Mouse (Mus musculus): ENCODE measurements at regions not wholly inside any gene's neighbourhood (a gene's known extent, or its start where the extent isn't known, plus 50 kb on each side); places are given as distances from the start of the nearest gene placed in this dataset.
"Not testable (repeated sequence)": the region's sequence is repeated elsewhere in the genome, so short reads cannot be mapped to it uniquely, and the experiment has no call there.

DNA sequence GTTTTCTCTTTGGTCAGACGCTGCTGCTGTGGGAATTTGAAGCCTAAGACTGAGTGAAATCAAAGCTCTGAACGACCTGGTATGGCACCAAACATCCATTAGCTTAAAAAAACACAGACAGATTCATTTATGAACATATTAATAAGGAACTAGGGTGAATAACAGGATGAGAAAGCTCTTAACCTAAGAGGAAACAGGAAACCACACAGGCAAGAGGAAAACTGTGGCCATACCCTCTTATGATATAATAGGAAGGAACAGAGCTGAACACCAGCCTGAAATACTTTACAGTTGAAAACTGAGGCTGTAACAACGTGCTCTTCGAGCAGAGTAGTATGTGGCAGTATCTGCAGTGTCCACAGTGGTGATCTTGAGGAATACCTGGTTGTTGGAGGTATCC is 579.5 kb upstream of the Zfp386 start:
- intact Hi-C loops (cut with DNase I); DNase-seq (ENCODE audit: low spot score): not testable (repeated sequence)

DNA sequence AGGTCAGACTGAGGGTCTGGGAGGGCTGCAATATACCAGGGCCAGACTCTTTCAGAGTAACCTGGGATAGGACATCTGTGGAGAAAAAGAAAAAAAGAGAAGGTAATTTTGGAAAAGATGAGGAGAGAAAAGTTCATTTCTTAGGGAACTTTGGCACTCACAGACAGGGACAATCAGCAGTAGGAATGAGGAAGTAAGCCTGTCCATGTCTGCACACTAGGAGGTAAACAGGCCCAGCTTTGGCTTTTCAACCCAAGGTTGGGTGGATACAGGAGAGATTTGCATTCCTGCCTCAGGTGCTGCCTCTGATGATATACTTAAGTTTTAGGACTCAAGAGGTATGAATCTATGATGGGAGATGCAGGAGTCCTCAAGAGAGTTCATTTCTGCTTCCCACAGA is 579.0 kb upstream of the Zfp386 start:
- intact Hi-C loops (cut with DNase I); DNase-seq (ENCODE audit: low spot score): not testable (repeated sequence)

DNA sequence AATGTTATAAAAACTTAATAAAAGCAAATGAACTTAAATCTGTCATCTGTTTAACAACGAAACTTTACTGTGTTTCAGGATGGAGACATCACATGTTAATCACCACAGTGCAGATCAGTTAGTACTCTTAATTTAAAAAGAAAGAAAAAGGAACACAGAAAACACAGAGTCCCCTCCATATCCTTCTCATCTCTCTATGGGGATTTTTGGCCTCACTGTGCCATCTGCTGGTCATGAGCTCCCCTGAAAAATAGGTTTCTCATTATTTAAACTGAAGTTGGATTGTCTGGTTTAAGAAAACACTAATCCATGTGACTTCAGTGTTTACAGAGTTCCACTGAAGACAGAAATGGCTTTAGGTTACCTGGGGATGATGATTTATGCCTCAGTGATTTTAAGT is 548.7 kb upstream of the Zfp386 start:
- intact Hi-C loops (cut with DNase I) = no loop called here
- no peak for DNase-seq (ENCODE audit: low spot score)

DNA sequence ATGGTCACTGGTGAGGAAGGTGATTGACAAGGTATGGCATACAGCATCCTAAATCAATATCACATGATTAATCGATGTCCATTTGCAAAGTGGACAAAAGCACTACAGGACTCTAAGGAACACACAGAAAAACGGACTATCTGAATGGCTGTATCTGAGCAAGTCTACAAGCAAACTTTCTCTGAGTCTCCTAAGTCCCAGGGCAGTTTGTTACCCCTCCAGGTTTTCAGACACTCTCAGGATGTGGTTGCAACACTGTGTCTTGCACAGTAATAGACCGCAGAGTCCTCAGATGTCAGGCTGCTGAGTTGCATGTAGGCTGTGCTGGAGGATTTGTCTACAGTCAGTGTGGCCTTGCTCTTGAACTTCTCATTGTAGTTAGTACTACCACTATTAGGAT is 540.2 kb upstream of the Zfp386 start:
- DNase-seq (ENCODE audit: low spot score); intact Hi-C loops (cut with DNase I): not testable (repeated sequence)

DNA sequence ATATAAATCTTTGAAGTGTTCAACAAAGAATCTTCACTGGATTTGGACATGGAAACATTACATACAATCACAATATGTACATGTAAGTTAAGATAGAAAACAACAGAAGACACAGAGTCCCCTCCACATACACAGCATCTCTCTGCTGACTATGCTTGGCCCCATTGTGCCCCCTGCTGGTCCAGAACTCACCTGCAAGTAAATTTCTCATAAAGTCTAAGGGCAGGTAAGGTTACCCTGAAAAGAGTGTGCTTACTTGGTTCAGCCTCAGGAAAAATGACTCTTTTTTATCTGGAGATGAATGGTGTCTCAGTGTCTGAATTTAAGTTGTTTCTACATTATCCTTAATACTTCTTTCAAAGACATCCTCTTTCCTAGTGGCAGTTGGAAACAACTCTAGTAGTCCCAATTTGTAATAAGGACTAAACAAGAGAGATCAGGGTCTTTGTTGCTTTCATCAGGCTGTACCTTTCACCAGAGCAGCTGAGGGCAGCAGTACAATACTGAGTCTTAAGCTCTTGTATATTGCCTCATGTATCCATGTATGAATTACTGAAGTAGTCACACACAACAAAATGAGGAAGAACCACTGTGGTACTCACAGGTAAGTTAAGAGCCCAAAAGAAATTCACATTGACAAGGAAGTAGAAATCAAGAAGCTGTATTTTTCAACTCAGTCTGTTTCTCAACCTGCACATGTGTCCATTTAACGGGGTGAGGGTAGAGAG is 538.7 kb upstream of the Zfp386 start:
- DNase-seq (ENCODE audit: low spot score); intact Hi-C loops (cut with DNase I): not testable (repeated sequence)

DNA sequence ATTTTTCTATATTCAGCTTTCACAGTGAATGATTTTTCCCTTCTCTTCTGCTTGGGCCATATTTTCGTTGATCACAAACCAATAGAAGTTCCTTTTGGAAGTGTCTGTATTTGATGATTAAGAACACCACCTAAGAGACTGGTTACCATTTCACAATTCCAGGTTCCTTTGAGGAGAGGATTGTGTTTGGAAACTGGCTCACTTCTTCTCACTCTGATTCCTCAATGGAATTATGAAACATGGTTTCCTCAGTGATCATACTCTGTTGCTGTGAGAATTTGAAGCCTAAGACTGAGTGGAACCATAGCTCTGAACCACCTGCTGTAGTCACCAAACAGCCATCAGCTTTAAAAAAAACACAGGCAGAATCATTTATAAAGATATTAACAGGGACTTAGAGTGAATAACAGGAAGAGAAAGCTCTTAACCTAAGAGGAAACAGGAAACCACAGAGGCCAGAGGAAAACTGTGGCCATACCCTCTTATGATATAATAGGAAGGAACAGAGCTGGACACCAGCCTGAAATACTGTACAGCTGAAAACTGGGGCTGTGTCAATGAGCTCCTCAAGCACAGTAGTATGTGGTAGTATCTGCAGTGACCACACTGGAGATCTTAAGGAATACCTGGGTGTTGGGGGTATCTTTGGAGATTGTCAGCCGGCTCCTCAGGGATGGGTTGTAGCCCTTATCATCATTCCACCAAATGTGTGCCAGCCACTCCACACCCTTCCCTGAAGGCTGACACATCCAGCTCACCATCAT is 528.6 kb upstream of the Zfp386 start:
- intact Hi-C loops (cut with DNase I) = not testable (repeated sequence)

DNA sequence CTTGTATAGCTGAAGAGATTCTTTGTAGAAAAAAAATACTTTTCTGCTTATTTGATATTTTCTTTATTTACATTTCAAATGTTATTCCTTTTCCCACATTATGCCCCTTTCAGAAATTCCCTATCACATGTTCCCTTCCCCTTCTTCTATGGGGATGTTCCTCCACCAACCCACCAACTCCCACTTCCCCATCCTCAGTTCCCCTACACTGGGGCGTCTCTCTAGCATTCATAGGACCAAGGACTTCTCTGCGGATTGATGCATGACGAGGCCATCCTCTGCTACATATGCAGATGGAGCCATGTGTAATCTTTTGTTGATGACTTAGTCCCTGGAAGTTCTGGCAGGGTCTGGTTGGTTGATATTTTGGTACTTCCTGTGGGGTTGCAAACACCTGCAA is 520.5 kb upstream of the Zfp386 start:
- DNase-seq (ENCODE audit: low spot score) = no peak
- intact Hi-C loops (cut with DNase I) = no loop called here

More for the DNA sequence above, 528.6 kb upstream of the Zfp386 start:
- not testable (repeated sequence) for DNase-seq (ENCODE audit: low spot score)

DNA sequence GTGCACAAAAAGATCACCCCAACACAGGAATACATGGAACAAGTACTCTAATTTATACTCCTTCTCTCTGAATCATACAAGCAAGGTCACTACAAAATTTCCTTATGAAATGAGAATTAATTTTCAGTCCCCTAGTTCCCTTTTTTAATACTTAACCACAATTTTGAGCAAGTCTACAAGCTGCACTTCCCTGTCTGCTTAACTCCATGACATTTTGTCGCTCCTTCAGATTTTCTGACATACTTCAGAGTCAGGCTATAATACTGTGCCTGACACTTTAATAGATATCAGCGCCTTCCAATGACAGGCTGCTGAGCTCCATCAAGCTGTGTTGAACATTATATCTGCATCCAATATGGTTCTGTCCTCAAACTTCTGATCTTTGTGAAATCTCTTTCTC is 505.0 kb upstream of the Zfp386 start:
- intact Hi-C loops (cut with DNase I) = no loop called here
- no peak for DNase-seq (ENCODE audit: low spot score)

DNA sequence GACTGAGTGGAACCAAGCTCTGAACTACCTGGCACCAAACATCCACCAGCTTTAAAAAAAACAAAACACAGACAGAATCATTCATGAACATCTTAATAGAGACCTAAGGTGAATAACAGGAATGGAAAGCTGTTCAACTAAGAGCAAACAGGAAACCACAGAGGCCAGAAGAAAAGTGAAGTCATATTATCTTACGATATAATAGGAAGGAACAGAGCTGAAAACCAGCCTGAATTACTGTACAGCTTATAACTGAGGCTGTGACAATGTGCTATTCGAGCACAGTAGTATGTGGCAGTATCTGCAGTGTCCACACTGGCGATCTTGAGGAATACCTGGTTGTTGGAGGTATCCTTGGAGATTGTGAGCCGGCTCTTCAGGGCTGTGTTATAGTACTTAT is 480.6 kb upstream of the Zfp386 start:
- intact Hi-C loops (cut with DNase I); DNase-seq (ENCODE audit: low spot score): not testable (repeated sequence)

DNA sequence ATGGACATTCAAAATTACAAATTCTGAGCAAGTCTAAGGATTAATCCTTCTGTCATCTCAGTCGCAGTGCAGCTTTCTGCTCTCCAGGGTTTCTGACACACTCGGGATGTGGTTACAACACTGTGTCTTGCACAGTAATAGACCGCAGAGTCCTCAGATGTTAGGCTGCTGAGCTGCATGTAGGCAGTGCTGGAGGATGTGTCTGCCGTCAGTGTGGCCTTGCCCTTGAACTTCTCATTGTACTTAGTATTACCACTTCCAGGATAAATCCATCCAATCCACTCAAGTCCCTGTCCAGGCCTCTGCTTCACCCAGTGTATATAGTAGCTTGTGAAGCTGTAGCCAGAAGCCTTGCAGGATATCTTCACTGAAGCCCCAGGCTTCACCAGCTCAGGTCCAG is 454.5 kb upstream of the Zfp386 start:
- intact Hi-C loops (cut with DNase I); DNase-seq (ENCODE audit: low spot score): not testable (repeated sequence)

DNA sequence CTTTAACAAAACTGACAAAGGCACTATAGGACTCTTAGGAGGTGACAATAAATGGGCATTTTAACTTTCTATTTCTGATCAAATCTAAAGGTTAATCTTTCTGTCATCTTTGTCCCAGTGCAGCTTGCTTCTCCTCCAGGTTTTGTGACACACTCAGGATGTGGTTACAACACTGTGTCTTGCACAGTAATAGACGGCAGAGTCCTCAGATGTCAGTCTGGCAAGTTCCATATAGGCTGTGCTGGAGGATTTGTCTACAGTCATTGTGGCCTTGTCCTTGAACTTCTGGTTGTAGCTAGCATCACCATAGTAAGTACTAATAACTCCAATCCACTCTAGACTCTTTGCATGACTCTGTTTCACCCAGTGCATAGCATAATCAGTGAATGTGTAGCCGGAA is 443.8 kb upstream of the Zfp386 start:
- intact Hi-C loops (cut with DNase I) = no loop called here
- DNase-seq (ENCODE audit: low spot score) = no peak

DNA sequence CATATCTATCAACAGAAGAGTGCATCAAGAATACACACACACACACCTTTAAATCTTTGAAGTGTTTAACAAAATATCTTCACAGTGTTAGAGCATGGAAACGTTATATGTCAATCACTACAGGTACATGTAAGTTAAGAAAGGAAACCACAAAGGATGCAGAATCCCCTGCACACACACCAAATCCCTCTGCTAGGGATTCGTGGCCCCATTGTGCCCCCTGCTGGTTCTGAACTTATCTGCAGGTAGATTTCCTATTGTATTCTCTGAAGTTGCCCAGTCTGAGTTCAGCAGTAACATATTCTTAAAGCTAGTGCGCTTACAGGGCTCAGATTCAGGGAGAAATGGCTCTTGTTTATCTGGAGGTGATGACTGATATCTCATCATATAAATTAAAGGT is 442.6 kb upstream of the Zfp386 start:
- DNase-seq (ENCODE audit: low spot score) = no peak
- intact Hi-C loops (cut with DNase I) = no loop called here

DNA sequence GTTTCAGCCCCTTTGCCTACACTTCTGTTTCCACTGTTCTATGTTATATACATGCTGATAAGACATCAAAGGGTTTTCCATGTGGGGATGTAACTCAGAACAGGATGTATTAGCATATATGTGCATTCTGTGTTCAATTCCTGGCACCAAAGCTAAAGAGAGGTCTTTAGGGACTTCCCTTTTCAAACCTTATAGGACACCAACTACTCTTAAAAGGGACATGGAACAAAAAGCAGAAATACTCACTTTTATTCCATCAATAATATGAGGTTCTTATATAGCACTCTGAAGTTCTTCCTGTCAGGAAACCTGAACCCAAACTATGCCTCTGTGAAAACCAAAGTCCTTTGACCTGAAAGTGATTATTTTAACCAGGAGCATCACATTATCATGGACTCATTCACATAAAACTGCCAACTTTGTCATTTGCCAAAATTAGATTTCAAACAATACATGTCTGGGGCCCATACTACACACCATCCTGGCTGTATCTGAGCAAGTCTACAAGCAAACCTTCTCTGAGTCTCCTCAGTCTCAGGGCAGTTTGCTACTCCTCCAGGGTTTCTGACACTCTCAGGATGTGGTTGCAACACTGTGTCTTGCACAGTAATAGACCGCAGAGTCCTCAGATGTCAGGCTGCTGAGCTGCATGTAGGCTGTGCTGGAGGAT is 424.8 kb upstream of the Zfp386 start:
- DNase-seq (ENCODE audit: low spot score) = not testable (repeated sequence)
- intact Hi-C loops (cut with DNase I) = loop anchor here (5.0 kb wide), 1 partner anchor 505 kb away; no protein-coding TSS in a partner anchor

DNA sequence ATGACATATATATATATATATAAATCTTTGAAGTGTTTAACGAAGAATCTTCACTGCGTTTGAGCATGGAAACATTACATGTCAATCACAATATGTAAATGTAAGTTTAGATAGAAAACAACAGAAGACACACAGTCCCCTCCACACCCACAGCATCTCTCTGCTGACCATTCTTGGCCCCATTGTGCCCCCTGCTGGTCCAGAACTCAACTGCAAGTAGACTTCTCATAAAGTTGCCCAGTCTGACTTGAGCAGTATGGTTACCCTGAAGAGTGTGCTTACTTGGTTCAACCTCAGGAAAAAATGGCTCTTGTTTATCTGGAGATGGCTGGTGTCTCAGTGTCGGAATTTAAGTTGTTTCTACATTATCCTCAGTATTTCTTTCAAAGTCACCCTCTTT is 423.3 kb upstream of the Zfp386 start:
- intact Hi-C loops (cut with DNase I) = loop anchor here (5.0 kb wide), 1 partner anchor 507 kb away; no protein-coding TSS in a partner anchor
- no peak for DNase-seq (ENCODE audit: low spot score)

DNA sequence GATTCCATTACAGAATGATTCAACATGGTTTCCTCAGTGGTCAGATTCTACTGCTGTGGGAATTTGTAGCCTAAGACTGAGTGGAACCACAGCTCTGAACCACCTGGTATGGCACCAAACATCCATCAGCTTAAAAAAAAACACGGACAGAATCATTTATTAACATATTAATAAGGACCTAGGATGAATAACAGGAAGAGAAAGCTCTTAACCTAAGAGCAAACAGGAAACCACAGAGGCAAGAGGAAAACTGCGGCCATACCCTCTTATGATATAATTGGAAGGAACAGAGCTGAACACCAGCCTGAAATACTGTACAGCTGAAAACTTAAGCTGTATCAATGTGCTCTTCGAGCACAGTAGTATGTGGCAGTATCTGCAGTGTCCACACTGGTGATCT is 399.9 kb upstream of the Zfp386 start:
- DNase-seq (ENCODE audit: low spot score) = no peak
- intact Hi-C loops (cut with DNase I) = no loop called here

DNA sequence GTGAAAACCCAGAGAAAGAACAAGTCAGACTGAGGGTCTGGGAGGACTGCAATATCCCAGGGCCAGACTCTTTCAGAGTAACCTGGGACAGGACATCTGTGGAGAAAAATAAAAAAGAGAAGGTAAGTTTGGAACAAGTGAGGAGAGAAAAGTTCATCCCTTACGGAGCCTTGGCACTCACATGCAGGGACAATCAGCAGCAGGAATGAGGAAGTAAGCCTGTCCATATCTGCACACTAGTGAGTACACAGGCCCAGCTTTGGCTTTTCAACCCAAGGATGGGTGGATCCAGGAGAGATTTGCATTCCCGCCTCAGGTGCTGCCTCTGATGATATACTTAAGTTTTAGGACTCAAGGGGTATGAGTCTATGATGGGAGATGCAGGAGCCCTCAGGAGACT is 399.4 kb upstream of the Zfp386 start:
- intact Hi-C loops (cut with DNase I) = not testable (repeated sequence)

DNA sequence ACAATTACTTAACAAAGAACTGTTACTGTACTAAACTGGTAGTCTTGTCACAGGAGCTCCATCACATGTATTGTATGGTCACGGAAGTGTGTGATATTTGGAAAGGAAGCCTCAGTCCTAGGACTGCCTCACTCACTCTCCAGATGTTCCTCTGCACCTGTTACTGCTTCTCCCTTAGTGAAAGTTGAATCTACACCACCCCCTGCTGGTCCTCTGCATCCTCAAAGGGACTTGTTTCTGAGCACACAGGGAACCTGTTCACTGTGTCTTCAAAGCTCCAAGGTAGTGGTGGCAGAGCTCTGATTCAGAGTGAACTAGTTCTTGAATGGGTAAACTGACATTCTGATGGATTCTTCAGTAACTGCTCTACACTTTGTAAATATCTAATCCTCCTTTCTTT is 391.7 kb upstream of the Zfp386 start:
- DNase-seq (ENCODE audit: low spot score) = no peak
- intact Hi-C loops (cut with DNase I) = no loop called here

More for the DNA sequence above, 399.4 kb upstream of the Zfp386 start:
- not testable (repeated sequence) for DNase-seq (ENCODE audit: low spot score)

DNA sequence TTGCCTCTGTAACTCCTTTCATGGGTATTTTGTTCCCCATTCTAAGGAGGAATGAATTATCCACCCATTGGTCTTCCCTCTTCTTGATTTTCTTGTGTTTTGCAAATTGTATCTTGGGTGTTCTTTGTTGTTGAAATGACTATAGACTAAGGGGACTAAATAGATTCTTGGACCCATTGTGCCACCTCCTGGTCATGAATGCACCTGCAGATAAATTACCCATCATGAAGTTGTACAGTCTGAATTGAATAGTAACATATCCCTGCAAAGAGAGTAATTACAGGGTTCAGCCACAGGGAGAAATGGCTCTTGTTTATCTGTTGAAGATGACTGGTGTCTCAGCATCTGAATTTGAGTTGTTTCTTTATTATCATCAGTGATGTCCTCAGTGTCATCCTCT is 383.4 kb upstream of the Zfp386 start:
- intact Hi-C loops (cut with DNase I); DNase-seq (ENCODE audit: low spot score): not testable (repeated sequence)

DNA sequence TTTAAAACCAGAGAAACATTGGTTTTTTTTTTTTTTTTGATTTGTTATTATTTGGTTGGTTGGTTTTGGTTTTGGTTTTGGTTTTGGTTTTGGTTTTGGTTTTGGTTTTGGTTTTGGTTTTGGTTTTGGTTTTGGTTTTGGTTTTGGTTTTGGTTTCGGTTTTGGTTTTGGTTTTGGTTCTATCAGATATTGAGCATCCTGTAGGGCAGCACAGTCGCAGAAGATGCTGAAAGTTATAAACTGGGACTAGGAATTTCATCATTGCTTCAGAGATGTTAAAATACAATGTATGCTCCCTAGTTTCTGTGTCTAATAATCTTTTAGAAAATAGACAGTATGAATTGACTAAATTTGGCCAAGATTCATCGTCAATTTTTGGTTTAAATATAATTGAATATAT is 375.8 kb upstream of the Zfp386 start:
- DNase-seq (ENCODE audit: low spot score); intact Hi-C loops (cut with DNase I): not testable (repeated sequence)

DNA sequence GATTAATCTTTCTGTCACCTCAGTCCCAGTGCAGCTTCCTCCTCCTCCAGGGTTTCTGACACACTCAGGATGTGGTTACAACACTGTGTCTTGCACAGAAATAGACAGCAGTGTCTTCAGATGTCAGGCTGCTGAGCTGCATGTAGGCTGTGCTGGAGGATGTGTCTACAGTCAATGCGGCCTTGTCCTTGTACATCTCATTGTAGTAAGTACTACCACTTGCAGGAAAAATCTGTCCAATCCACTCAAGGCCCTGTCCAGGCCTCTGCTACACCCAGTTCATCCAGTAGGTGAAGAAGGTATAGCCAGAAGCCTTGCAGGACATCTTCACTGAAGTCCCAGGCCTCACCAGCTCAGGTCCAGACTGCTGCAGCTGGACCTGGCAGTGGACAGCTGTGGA is 355.7 kb upstream of the Zfp386 start:
- DNase-seq (ENCODE audit: low spot score) = no peak
- intact Hi-C loops (cut with DNase I) = no loop called here

DNA sequence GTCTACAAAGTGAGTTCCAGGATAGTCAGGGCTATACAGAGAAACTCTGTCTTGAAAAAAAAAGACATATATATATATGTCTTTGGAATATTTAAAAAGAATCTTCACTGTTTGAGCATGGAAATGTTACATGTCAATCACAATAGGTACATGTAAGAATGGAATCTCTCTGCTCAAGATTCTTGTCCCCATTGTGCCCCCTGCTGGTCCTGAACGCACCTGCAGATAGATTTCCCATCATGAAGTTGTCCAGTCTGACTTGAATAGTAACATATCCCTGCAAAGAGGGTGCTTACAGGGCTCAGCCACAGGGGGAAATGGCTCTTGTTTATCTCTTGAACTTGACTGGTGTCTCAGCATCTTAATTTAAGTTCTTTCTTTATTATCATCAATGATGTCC is 337.7 kb upstream of the Zfp386 start:
- DNase-seq (ENCODE audit: low spot score); intact Hi-C loops (cut with DNase I): not testable (repeated sequence)

All from heart, postnatal 25 days (tissue).